ENCODE assay signal across 17 mouse cellular contexts in the genomic region with DNA sequence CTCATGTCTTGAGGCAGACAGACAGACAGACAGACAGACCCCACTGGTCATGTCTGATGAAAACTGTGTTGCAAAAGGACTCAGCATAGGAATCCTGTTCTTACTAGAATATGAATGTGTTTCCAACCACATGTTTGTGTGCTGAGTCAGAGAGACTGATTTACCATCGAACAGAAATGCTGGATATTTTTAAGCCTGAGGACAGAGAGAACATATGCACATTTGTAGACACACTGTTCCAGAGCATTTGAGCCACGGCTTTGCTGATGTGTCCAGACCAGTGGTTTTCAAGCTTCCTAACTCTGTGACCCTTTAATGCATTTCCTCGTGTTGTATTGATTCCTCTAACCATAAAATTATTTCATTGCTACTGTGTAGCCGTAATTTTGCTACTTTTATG.
"Had no signal": no experiment of that assay in that cellular context is flagged by ENCODE, and none has a peak within 500 bp of the region (broad histone marks: within the 10 kb centered on the region; RNA-seq: fewer than 3 reads in every experiment).

No protein-coding gene starts in this region.

- H3K27me3 ChIP-seq: limb, embryonic 12.5 days; liver, embryonic 13.5 days; lung, embryonic 15.5 days; megakaryocyte, embryonic 14.5 days; midbrain, embryonic 15.5 days; neural tube, embryonic 15.5 days had no signal

- H3K4me2 ChIP-seq: limb, embryonic 12.5 days; liver, embryonic 13.5 days; lung, embryonic 15.5 days; midbrain, embryonic 11.5 days; midbrain, embryonic 15.5 days; neural tube, embryonic 15.5 days had no signal

- ATAC-seq: liver, postnatal 0 days; midbrain, embryonic 15.5 days had no signal

- H3K9ac ChIP-seq: limb, embryonic 12.5 days; liver, embryonic 13.5 days; liver, postnatal 0 days; lung, embryonic 15.5 days; midbrain, embryonic 15.5 days; neural tube, embryonic 15.5 days had no signal

- H3K4me1 ChIP-seq: limb, embryonic 12.5 days had no signal

- H3K9me3 ChIP-seq: limb, embryonic 12.5 days; liver, embryonic 13.5 days; lung, embryonic 15.5 days; megakaryocyte, embryonic 14.5 days; midbrain, embryonic 15.5 days; neural tube, embryonic 15.5 days had no signal

- H3K36me3 ChIP-seq: limb, embryonic 12.5 days; liver, embryonic 13.5 days; lung, embryonic 15.5 days had no signal

- H3K27ac ChIP-seq: limb, embryonic 12.5 days; liver, embryonic 13.5 days; lung, embryonic 15.5 days; macrophage; midbrain, embryonic 15.5 days; neural tube, embryonic 15.5 days had no signal

- DNase-seq: kidney, adult 2 months; kidney, postnatal 25 days; liver; liver, embryonic 13.5 days; liver, postnatal 0 days; lung, postnatal 14 days; right cerebral cortex, postnatal 4 days; spleen, adult 18-20 months; thymus, adult 18-20 months; thymus, postnatal 25 days had no signal

- H3K4me3 ChIP-seq: limb, embryonic 12.5 days; liver, embryonic 13.5 days; lung, embryonic 15.5 days; megakaryocyte, embryonic 14.5 days; midbrain, embryonic 15.5 days; neural tube, embryonic 15.5 days had no signal
